Mouse (Mus musculus): Measurements from ENCODE around the gene Grb10. TPM values are rescaled to one million over a fixed set of nuclear protein-coding genes. Genes with fewer than 3 reads are reported as not detected.
A peak's percentile ranks its signal among the peaks of the same experiment; 100 is the strongest.

Gene Grb10
- total RNA-seq, 2 experiments from 2014 or later = 778 to 813 TPM

GRCm38 (mm10) chr11:11972401-11973110 is 65.9 kb downstream of the Grb10 start:
- no peak for DNase-seq (ENCODE audit: low spot score in 2 of 2)

- DNase-seq (ENCODE audit: low spot score in 2 of 2) = no peak
Observed at GRCm38 (mm10) chr11:11970246-11970645, 68.2 kb downstream of the Grb10 start.

- peak; percentile 51 to 83 for DNase-seq (ENCODE audit: low spot score in 2 of 2)
Observed at GRCm38 (mm10) chr11:11968830-11969229, 69.7 kb downstream of the Grb10 start.

GRCm38 (mm10) chr11:11967519-11967918 is 71.0 kb downstream of the Grb10 start:
- no peak for DNase-seq (ENCODE audit: low spot score in 2 of 2)

- no peak for DNase-seq (ENCODE audit: low spot score in 2 of 2)
Observed at GRCm38 (mm10) chr11:11966220-11966619, 72.3 kb downstream of the Grb10 start.

- DNase-seq (ENCODE audit: low spot score in 2 of 2) = peak; percentile 63 to 82
Observed at GRCm38 (mm10) chr11:11965501-11966125, 72.9 kb downstream of the Grb10 start.

GRCm38 (mm10) chr11:11964729-11965128 is 73.8 kb downstream of the Grb10 start:
- no peak for DNase-seq (ENCODE audit: low spot score in 2 of 2)

- no peak for DNase-seq (ENCODE audit: low spot score in 2 of 2)
Observed at GRCm38 (mm10) chr11:11963587-11963986, 74.9 kb downstream of the Grb10 start.

GRCm38 (mm10) chr11:11963065-11963464 is 75.4 kb downstream of the Grb10 start:
- DNase-seq (ENCODE audit: low spot score in 2 of 2) = no peak

- no peak for DNase-seq (ENCODE audit: low spot score in 2 of 2)
Observed at GRCm38 (mm10) chr11:11962629-11962954, 75.9 kb downstream of the Grb10 start.

GRCm38 (mm10) chr11:11961917-11962628 is 76.4 kb downstream of the Grb10 start:
- DNase-seq (ENCODE audit: low spot score in 2 of 2) = peak in 1 of 2 experiments; percentile 23

GRCm38 (mm10) chr11:11960858-11961257 is 77.6 kb downstream of the Grb10 start:
- no peak for DNase-seq (ENCODE audit: low spot score in 2 of 2)

- no peak for DNase-seq (ENCODE audit: low spot score in 2 of 2)
Observed at GRCm38 (mm10) chr11:11960227-11960626, 78.3 kb downstream of the Grb10 start.

- no peak for DNase-seq (ENCODE audit: low spot score in 2 of 2)
Observed at GRCm38 (mm10) chr11:11958479-11958878, 80.0 kb downstream of the Grb10 start.

GRCm38 (mm10) chr11:11958061-11958361 is 80.5 kb downstream of the Grb10 start:
- no peak for DNase-seq (ENCODE audit: low spot score in 2 of 2)

GRCm38 (mm10) chr11:11957211-11958060 is 81.0 kb downstream of the Grb10 start:
- DNase-seq (ENCODE audit: low spot score in 2 of 2) = no peak

- no peak for DNase-seq (ENCODE audit: low spot score in 2 of 2)
Observed at GRCm38 (mm10) chr11:11955783-11956182, 82.7 kb downstream of the Grb10 start.

GRCm38 (mm10) chr11:11954606-11955005 is 83.9 kb downstream of the Grb10 start:
- DNase-seq (ENCODE audit: low spot score in 2 of 2) = no peak

- no peak for DNase-seq (ENCODE audit: low spot score in 2 of 2)
Observed at GRCm38 (mm10) chr11:11954115-11954438, 84.4 kb downstream of the Grb10 start.

GRCm38 (mm10) chr11:11953364-11954114 is 84.9 kb downstream of the Grb10 start:
- peak in 1 of 2 experiments; percentile 29 for DNase-seq (ENCODE audit: low spot score in 2 of 2)

GRCm38 (mm10) chr11:11952569-11952968 is 85.9 kb downstream of the Grb10 start:
- DNase-seq (ENCODE audit: low spot score in 2 of 2) = no peak
